11 mouse cellular contexts compared by ENCODE assay signal in genomic region chr2:118491741-118492395, GRCm38 (mm10). TPM values are rescaled to one million over a fixed set of nuclear protein-coding genes. Genes with fewer than 3 reads are reported as not detected.
DNase-seq lines count a peak whose midpoint lies in the region; ATAC-seq and TF ChIP-seq lines count a peak whose summit lies in the region.
"Had no signal": no experiment of that assay in that cellular context is flagged by ENCODE, and none has a peak within 500 bp of the region (broad histone marks: within the 10 kb centered on the region; RNA-seq: fewer than 3 reads in every experiment).

No protein-coding gene starts in this region.

- H3K9me3 ChIP-seq in heart, embryonic 16.5 days (replicated peaks; ENCODE audit: control insufficient read depth, low read length) = peaks cover 5% of the 10 kb centered on the region; the same call in 1 of the 2 replicates
- H3K9me3 ChIP-seq in lung, embryonic 14.5 days (ENCODE audit: low read depth, low read length) = no peaks in the 10 kb centered on the region
- peaks cover 3% of the 10 kb centered on the region for H3K9me3 ChIP-seq in embryonic facial prominence, embryonic 10.5 days
- H3K9me3 ChIP-seq: midbrain, embryonic 12.5 days; neural tube, embryonic 15.5 days had no signal

- H3K4me1 ChIP-seq in heart, embryonic 16.5 days (ENCODE audit: control insufficient read depth, insufficient read depth, low read length) = peaks cover 21% of the 10 kb centered on the region
- H3K4me1 ChIP-seq in lung, embryonic 14.5 days (ENCODE audit: insufficient read depth) = peaks cover 9% of the 10 kb centered on the region
- peaks cover 43% of the 10 kb centered on the region for H3K4me1 ChIP-seq in embryonic facial prominence, embryonic 10.5 days

- no peak for ATAC-seq in heart, embryonic 16.5 days (replicated peaks; ENCODE audit: extremely low read depth, insufficient read depth, low FRiP score)
- ATAC-seq in lung, embryonic 14.5 days (ENCODE audit: insufficient read depth) = no peak

- H3K4me2 ChIP-seq in heart, embryonic 16.5 days (ENCODE audit: low read depth, low read length) = no peak overlapping the region
- H3K4me2 ChIP-seq in lung, embryonic 14.5 days = 0 out of 2 replicates have a peak overlapping the region, but pooled peaks have one; percentile 12
- H3K4me2 ChIP-seq: midbrain, embryonic 12.5 days; neural tube, embryonic 15.5 days had no signal

- 82% methylated on average over 4 of the region's 4 CpGs for WGBS in heart, embryonic 16.5 days
- WGBS in lung, embryonic 14.5 days = 79% methylated on average over 4 of the region's 4 CpGs
- WGBS in embryonic facial prominence, embryonic 10.5 days = 84% methylated on average over 4 of the region's 4 CpGs

- no peaks in the 10 kb centered on the region for H3K27me3 ChIP-seq in heart, embryonic 16.5 days (ENCODE audit: control insufficient read depth, insufficient read depth, low read length)
- no peaks in the 10 kb centered on the region for H3K27me3 ChIP-seq in lung, embryonic 14.5 days (ENCODE audit: insufficient read depth, low read length)
- H3K27me3 ChIP-seq in embryonic facial prominence, embryonic 10.5 days (replicated peaks; ENCODE audit: low read depth, poor library complexity, severe bottlenecking) = no peaks in the 10 kb centered on the region
- H3K27me3 ChIP-seq: midbrain, embryonic 12.5 days; neural tube, embryonic 15.5 days had no signal

- no peak for DNase-seq in heart, postnatal 36 days
- no peak for DNase-seq in lung, embryonic 14.5 days
- DNase-seq in lung, postnatal 10 days = no peak
- no peak for DNase-seq in embryonic facial prominence, embryonic 10.5 days (ENCODE audit: low spot score)
- DNase-seq in thymus, postnatal 10 days (ENCODE audit: low spot score in 2 of 2) = peak; percentile 36 to 57
- no peak for DNase-seq in adrenal gland, adult 2 months
- no peak for DNase-seq in spleen, postnatal 10 days (ENCODE audit: low spot score in 2 of 2)
- DNase-seq: cerebellum, postnatal 36 days had no signal

- H3K4me3 ChIP-seq in heart, embryonic 16.5 days (ENCODE audit: low read length) = no peak overlapping the region
- no peak overlapping the region for H3K4me3 ChIP-seq in lung, embryonic 14.5 days (ENCODE audit: low read depth, low read length)
- H3K4me3 ChIP-seq in embryonic facial prominence, embryonic 10.5 days = no peak overlapping the region
- H3K4me3 ChIP-seq: midbrain, embryonic 12.5 days; neural tube, embryonic 15.5 days had no signal

- peak overlapping the region; percentile 73 for H3K27ac ChIP-seq in heart, embryonic 16.5 days (ENCODE audit: low read length)
- H3K27ac ChIP-seq in lung, embryonic 14.5 days (ENCODE audit: low read depth) = peak overlapping the region; percentile 19; the same call in 1 of the 2 replicates
- peak overlapping the region; percentile 75 for H3K27ac ChIP-seq in embryonic facial prominence, embryonic 10.5 days (replicated peaks)
- H3K27ac ChIP-seq: midbrain, embryonic 12.5 days; neural tube, embryonic 15.5 days had no signal

- H3K9ac ChIP-seq in heart, embryonic 16.5 days (ENCODE audit: low read length) = peak overlapping the region; percentile 29; the same call in 1 of the 2 replicates
- no peak overlapping the region for H3K9ac ChIP-seq in lung, embryonic 14.5 days
- H3K9ac ChIP-seq: midbrain, embryonic 12.5 days; neural tube, embryonic 15.5 days had no signal

- no peak for TF ChIP-seq CTCF in lung, embryonic 14.5 days (IDR thresholded peaks at IDR 0.05; ENCODE audit: low read depth)

- no peaks in the 10 kb centered on the region for H3K36me3 ChIP-seq in heart, embryonic 16.5 days (ENCODE audit: control insufficient read depth, insufficient read depth)
- H3K36me3 ChIP-seq in lung, embryonic 14.5 days (ENCODE audit: insufficient read depth) = no peaks in the 10 kb centered on the region
- no peaks in the 10 kb centered on the region for H3K36me3 ChIP-seq in embryonic facial prominence, embryonic 10.5 days (replicated peaks)
- H3K36me3 ChIP-seq: midbrain, embryonic 12.5 days; neural tube, embryonic 15.5 days had no signal

- intact Hi-C loops in heart, postnatal 36 days (cut with DNase I) = loop anchor here (2.0 kb wide), 1 partner anchor 19 kb away; no protein-coding TSS in a partner anchor

RNA-seq across cellular contexts. Expression of gene Srp14, which starts 12.4 kb away (rescaled TPM):
- 197 and 220 TPM in 2 replicates for polyA plus RNA-seq in heart, embryonic 16.5 days (2015; fragmentation: Nextera tagmentation; extraction: Ambion mirVana)
- total RNA-seq in heart, postnatal 36 days (2021) = 100 to 1,000 TPM; 114 to 118 TPM
- polyA plus RNA-seq in lung, embryonic 14.5 days (2014; fragmentation: Nextera tagmentation; extraction: Ambion mirVana) = 214 and 218 TPM in 2 replicates
- polyA plus RNA-seq in embryonic facial prominence, embryonic 10.5 days (2016; fragmentation: Nextera tagmentation; extraction: Ambion mirVana) = 234 and 245 TPM in 2 replicates
- 100 to 1,000 TPM; 181 to 246 TPM for total RNA-seq in adrenal gland, adult 2 months (2021)
- 45.7 and 48.2 TPM in 2 replicates for polyA plus RNA-seq in adrenal gland, adult 2 months (2012; rRNA removed)

RNA-seq across cellular contexts. Expression of gene Bmf, which starts 57.6 kb away (rescaled TPM):
- polyA plus RNA-seq in heart, embryonic 16.5 days (2015; fragmentation: Nextera tagmentation; extraction: Ambion mirVana) = 1.4 and 1.8 TPM in 2 replicates
- 1 to 10 TPM; 6.7 to 8.2 TPM for total RNA-seq in heart, postnatal 36 days (2021)
- 5.0 and 7.1 TPM in 2 replicates for polyA plus RNA-seq in lung, embryonic 14.5 days (2014; fragmentation: Nextera tagmentation; extraction: Ambion mirVana)
- 5.6 and 6.0 TPM in 2 replicates for polyA plus RNA-seq in embryonic facial prominence, embryonic 10.5 days (2016; fragmentation: Nextera tagmentation; extraction: Ambion mirVana)
- 10 to 100 TPM in 1 of 2 experiments, 1 to 10 TPM in 1; 8.9 to 15.9 TPM for total RNA-seq in adrenal gland, adult 2 months (2021)
- 29.6 and 31.1 TPM in 2 replicates for polyA plus RNA-seq in adrenal gland, adult 2 months (2012; rRNA removed)

Comparison
In these comparisons a context has a peak if more than half of its experiments do, and no peak if none do; other contexts are left out.
1. H3K27ac ChIP-seq: peak in every context shown above with its lines; median percentile 75 in embryonic facial prominence, embryonic 10.5 days; 73 in heart, embryonic 16.5 days; 19 in lung, embryonic 14.5 days.
2. DNase-seq: peak in thymus, postnatal 10 days (2 of 2); none in heart, postnatal 36 days (0 of 2), lung, embryonic 14.5 days (single experiment), lung, postnatal 10 days (single experiment), embryonic facial prominence, embryonic 10.5 days (single experiment), adrenal gland, adult 2 months (single experiment) and spleen, postnatal 10 days (0 of 2).